Mouse (Mus musculus): ENCODE data around the gene Ciz1.

- TF ChIP-seq POLR2A (IDR thresholded peaks at IDR 0.05; ENCODE audit: borderline replicate concordance, extremely low read depth, insufficient read depth, insufficient read length, poor library complexity, severe bottlenecking) (no peak), CTCF (IDR thresholded peaks at IDR 0.05; ENCODE audit: borderline replicate concordance, extremely low read depth, insufficient read depth, insufficient read length) (no peak)
These were observed 2.3 kb downstream of the Ciz1 start for GRCm38 (mm10) chr2:32354336-32354895.

All from brain, embryonic 14.5 days (tissue).